Mouse (Mus musculus) erythroblast, embryonic 14.5 days (primary cell): ENCODE data around the gene Sltm.

ENCODE experiments used
- GATA1 ChIP-seq: IDR thresholded peaks from 2 replicates; pipeline ENCODE4 v1.6.1; 2012; ENCODE audit warnings: low read length, inconsistent platforms, mixed read lengths
- TAL1 ChIP-seq: IDR thresholded peaks from 3 replicates; pipeline ENCODE4 v1.6.1; 2012; ENCODE audit warnings: low read length, inconsistent platforms, mixed read lengths

GRCm38 (mm10) chr9:70548304-70548703 lies 5.8 kb downstream of the Sltm start:
- TF ChIP-seq GATA1 (no peak), TAL1 (no peak)
